Mouse (Mus musculus): Measurements from ENCODE around the gene Stard7. TPM values are rescaled to one million over a fixed set of nuclear protein-coding genes. Genes with fewer than 3 reads are reported as not detected.

Gene Stard7
- 49.7 and 74.2 TPM in 2 replicates for polyA plus RNA-seq (2012; rRNA removed; ENCODE audit: low replicate concordance)

DNA sequence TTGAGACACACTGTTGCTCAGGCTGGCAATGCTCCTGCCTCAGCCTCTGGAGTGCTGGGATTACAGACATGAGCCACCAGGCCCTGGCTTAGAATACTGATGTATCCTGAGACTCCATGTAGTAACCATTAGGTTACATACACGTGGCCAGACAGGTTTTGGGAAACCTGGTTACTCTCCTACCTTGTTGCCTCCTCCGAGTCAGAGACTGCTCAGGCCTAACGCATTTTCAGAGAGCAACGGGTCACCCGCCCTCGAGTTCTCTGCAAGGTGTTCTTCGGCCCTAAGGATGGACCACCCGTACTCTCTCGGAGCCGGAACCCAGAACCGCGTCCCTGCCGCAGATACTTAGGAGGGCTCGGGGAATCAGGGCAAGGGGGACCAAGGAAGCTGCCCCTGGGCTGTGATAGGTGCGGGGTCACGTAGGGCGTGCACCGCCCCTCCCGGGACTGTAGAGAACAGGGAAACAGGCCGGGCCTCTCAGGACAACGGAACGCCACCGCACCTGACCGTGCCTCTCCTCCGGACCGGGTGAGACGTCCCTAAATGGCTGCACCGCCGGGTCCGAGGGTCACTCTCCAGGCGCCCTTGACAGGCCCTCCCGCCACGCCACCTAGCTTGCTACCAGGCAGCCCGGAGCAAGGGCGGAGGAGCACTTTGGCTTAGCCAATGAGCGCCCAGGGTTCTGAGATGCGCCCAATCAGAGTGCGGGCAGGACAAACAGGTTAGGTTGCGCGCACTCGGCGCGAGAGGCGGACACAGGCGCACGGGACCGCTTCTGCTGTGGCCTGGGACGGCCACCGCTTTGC is at the start of gene Stard7:
Stard7 (plus strand) TSS at position 728 of the 809 bp plus-strand sequence.

DNA sequence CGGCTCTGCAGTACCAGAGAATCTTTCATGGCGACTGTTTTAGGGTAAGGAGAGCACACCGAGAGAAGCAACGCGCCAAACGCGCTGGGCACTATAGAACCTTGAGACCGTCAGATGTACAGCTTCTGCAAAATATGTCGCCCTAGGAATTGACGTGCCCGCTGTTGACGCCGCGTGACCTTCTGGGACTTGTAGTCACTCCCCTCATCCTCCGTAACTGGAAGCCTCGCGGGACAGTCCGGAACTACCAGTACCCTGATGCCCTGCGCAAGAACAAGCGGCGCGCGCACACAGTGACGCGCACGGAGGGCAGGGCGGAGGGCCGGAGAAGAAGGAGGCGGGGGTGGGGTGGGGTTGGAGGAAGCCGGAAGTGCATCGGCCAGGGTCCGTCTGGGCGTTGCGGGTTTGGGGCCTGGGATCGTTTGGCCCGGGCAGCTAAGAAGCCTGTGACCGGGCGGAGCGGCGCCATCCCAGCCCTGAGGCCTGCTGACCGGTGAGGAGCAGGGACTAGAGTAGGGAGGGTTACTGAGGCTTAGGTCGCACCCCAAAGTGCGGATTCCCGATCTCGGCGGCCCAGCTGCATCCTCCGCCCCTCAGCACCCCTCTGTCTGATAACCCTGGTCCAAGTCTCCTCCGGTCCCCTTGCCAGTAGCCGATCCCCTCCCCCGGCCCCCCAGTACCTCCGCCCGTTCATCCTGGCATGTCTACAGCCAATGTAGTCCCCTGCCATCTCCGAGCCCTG is 22.3 kb upstream of the Stard7 start, which contains the start of the genes Ciao1 and Tmem127:
Ciao1 (minus strand) TSS at position 225 of the 742 bp plus-strand sequence.
Tmem127 (plus strand) TSS at position 317 of the 742 bp plus-strand sequence.

DNA sequence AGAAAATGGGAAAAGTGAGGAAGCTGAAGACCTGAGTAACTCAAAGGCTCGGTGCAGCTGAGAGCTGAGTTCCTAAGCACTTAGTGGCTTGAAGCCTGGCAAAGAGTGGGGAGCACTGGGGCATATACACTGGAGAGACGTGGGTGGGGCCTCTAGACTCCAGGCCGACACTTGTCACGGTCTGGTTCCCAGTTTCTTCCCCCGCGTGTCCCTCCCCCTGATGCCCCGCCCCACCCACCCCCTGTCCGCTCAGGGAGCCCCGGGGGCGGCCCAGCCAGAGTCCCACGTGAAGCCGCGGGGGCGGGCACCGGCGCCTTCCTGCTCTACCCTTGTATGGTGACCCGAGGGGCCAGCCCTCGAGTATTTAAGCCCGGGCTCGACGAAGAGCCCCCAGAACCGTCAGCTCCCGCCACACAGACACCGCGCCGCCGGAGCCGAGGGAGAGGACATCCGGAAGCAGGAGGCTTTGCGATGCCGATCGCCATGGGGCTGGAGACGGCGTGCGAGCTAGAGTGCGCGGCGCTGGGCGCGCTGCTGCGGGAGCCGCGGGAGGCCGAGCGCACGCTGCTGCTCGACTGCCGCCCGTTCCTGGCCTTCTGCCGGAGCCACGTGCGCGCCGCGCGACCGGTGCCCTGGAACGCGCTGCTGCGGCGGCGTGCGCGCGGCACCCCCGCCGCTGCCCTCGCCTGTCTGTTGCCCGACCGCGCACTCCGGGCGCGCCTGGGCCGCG is 65.9 kb downstream of the Stard7 start, which contains the start of gene Dusp2:
Dusp2 (plus strand) TSS at position 393 of the 730 bp plus-strand sequence.

DNA sequence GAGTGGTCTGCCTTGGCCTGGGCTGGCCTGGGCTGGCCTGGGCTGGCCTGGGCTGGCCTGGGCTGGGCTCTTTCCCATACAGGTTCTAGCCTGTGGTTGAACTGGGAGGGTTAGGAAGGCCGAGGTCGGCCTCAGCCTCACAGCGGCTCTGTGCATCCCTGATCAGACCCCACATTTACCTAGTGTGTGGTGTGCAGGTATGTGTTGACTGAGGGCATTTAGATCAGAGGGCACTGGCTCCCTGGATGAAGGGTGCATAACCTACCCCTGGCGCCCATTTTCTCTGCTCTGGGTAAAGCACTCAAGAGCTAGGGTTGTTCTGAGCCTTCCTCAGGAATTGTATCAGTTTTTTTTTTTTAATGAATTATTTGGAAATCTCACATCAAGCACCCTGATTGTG is 68.4 kb downstream of the Stard7 start, which contains the start of gene Astl:
Astl (plus strand) TSS at position 224 of the 400 bp plus-strand sequence.

Other genes with a start within 250 kb of the Stard7 start
- gene Blvra, start 199.6 kb upstream of the Stard7 start, polyA plus RNA-seq (2012; rRNA removed; ENCODE audit: low replicate concordance): 3.2 TPM in 2 replicates
- gene Ncaph, start 136.3 kb upstream of the Stard7 start, polyA plus RNA-seq (2012; rRNA removed; ENCODE audit: low replicate concordance): 1.3 and 1.4 TPM in 2 replicates
- gene Itpripl1, start 126.8 kb upstream of the Stard7 start, polyA plus RNA-seq (2012; rRNA removed; ENCODE audit: low replicate concordance): 3.5 and 6.5 TPM in 2 replicates
- 0.52 and 0.67 TPM in 2 replicates for gene 1810024B03Rik, start 61.9 kb upstream of the Stard7 start, polyA plus RNA-seq (2012; rRNA removed; ENCODE audit: low replicate concordance)
- 10.3 and 13.4 TPM in 2 replicates for gene Snrnp200, start 61.8 kb upstream of the Stard7 start, polyA plus RNA-seq (2012; rRNA removed; ENCODE audit: low replicate concordance)
- gene Ciao1, start 22.4 kb upstream of the Stard7 start, polyA plus RNA-seq (2012; rRNA removed; ENCODE audit: low replicate concordance): 29.3 and 44.4 TPM in 2 replicates
- 62.2 and 131 TPM in 2 replicates for gene Tmem127, start 22.3 kb upstream of the Stard7 start, polyA plus RNA-seq (2012; rRNA removed; ENCODE audit: low replicate concordance)
- gene Dusp2, start 65.9 kb downstream of the Stard7 start, polyA plus RNA-seq (2012; rRNA removed; ENCODE audit: low replicate concordance): 1.4 and 9.4 TPM in 2 replicates
- not detected in 2 replicates for gene Astl, start 68.4 kb downstream of the Stard7 start, polyA plus RNA-seq (2012; rRNA removed; ENCODE audit: low replicate concordance)
- gene Adra2b, start 93.0 kb downstream of the Stard7 start, polyA plus RNA-seq (2012; rRNA removed; ENCODE audit: low replicate concordance): 0.63 and 0.79 TPM in 2 replicates
- 0.05 TPM in 1 of 2 replicates, not detected in the other for gene Gpat2, start 155.0 kb downstream of the Stard7 start, polyA plus RNA-seq (2012; rRNA removed; ENCODE audit: low replicate concordance)
- 6.3 TPM in 2 replicates for gene Fahd2a, start 174.3 kb downstream of the Stard7 start, polyA plus RNA-seq (2012; rRNA removed; ENCODE audit: low replicate concordance)